Mouse (Mus musculus) frontal cortex, postnatal 10 days (tissue): ENCODE measurements around the gene Trim8.

Source experiments
- DNase-seq, 2 experiments: peaks; one replicate each; pipeline ENCODE4 v3.0.0; 2022; ENCODE audit warnings: low spot score in 2 of 2, mixed read lengths in 1 of 2

Trim8 gene

DNA sequence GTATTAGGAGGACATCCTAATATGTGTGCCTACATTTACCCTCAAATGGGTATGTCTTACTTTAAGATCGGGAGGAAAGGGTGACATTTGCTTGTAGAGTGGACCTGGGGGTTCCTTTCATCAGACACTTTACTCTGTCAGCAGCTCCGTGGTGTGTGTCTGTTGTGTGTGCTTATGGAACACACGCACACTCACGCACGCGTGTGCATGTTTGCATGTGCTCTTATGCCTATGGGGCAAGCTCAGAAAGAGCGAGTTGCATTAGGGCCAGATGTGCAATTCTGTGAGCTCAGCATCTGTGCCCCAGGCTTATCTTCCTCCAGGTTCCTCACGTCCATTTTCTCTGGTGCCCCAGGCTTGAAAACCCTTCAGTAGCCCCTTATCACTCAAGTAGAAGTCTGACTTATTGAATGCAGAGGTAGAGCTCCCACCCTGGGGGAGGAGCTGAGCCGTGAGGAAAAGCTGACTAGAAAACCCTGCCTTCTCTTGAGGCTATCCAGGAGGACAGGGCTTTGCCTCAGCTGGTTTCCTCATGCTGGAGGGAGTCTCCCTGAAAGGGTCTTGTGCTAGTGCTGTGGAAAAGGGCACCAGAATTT is 3.4 kb downstream of the Trim8 start:
- DNase-seq, result no peak

DNA sequence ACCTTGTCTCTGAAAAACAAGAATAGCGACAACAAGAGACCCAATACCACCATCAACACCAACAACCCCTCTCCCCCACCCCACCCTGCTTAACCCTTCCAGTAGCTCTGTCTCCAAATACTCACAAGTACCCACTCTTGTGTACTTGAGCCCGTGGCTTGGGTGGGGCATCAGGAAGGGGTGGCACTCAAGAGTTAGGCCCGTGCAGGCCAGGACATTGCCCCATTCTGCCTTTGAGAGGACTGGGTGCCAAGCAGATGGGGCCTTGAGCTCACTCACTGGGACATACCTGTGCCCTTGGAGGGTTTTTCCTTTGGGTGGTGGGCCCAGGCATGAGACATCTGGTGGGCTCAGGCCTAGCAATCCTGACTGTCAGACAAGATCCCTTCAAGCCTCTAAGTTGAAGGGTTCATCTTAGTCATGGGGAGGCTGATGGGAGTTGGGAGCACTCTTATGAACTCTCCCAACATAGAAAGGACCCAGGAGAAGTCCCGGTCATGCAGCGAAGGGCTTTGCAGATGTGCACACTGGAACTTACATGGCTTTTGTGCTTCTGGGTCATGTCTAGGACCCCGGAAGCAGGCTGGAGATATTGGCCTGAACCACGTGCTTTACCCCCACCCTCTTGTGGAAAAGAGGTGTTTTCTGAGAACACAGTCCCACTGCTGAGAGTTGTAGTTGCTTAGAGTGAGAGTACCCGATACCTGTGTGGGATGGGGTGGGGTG is 4.3 kb downstream of the Trim8 start:
- DNase-seq, result no peak

DNA sequence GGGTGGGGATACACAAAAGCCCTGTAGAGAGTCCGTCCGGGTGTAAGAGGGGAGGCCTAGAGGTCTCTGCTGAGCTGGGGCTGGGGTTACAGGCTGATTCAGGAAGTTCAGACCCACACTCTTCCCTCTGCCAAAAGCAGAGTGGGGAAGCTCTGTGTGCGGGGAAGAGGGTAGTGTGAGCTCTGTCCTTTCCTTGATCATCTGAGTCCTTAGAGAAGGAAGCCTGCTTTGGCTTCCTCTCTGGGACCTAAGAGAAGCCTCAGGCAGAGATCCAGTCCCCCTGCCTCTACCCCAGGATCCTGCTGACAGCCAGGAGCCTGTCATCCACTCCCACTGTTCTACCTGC is 4.8 kb downstream of the Trim8 start:
- DNase-seq, result no peak

DNA sequence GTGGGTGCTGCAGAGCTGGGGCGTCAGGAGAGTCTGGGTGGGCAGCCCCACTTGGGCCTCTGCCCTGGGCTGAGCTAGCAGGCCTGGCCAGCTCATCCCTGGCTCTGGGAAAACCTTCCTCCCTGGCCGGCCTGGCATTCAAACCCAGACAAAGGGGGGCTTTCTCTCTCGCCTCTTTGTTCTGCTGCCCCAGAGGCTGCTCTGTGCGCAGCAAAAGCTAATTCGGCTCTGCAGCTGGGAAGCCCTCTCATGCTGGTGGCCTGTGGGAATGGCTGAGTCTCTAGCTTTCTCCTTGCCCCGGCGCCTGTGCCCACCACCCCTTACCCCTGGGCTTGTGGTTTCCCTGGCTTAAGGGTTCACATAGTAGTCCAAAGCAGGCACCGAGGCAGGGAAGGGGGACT is 5.7 kb downstream of the Trim8 start:
- no peak for DNase-seq

DNA sequence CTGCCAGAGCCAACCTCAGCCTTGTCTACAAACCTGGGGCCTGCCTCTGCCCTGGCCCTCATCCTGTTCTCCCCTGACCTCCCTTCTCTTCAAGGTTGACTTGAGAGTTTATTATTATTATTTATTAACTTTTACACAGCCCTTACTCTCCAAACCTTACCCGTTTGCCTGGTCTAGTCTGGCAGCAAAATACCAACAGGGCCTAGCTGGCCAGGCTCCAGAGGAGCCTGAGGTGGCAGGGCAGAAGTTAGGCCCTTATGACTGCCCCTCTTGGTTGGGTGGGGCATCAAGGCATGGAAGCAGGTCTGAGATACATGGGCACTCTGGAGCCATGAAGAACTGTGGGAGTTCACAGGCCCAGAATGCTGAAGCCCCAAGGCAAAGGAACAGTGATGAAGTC is 6.3 kb downstream of the Trim8 start:
- no peak for DNase-seq

DNA sequence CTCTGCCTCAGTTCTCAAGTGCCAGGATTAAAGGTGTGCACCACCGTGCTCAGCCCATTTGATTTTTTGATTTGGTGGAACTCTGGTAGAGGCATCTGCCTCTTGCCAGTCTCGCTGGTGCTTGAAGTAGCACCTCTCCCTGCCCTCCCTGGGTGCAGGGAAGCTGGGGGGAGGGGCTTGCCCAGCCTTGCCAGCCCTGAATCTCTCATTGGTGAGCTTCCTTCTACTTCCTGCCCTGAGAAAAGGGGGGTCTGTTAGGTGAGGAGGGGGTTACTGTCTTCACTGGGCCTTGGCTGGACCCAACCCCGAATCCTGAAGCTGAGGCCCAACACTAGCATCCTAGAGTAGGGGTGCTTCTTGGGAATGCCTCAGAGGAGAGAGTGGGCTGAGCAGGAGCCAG is 7.2 kb downstream of the Trim8 start:
- DNase-seq, result no peak

DNA sequence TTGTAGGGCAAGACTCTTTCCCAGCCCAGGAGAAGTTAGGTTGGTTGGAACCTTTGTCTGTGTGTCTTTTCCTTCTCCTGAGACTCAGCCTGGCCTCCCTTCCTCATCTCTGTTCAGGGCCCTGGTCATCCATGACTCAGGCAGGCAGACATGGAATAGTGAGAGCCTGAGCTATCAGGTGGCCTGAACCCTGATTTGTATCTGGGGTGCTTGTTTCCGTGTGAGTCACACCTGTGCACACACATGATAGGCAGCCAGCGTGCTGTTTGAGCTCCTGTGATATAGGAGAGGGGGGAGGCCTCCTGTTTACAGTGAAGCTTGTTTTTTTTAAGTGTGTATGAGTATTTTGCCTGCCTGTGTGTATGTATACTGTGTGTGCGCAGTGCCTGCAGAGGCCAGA is 7.7 kb downstream of the Trim8 start:
- DNase-seq, result no peak

DNA sequence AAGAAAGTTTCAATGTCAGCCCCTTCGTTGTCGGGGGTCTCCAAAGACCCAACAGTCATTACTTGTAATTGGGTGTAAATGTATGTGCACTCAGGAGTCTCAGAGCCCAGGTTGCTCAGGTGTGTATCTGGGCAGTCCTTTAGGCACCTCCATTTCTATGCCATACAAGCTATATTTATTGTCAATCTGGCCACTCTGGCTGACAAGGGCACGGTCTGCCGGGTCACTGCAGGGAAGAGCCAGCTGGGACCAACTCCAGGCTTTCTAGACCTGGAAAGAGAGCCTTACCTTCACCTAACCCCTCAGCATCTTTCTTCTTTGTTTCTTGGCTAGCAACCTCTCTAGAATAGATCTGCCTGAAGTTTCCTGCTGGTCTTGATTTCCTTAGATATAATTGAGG is 8.2 kb downstream of the Trim8 start:
- DNase-seq, result no peak

DNA sequence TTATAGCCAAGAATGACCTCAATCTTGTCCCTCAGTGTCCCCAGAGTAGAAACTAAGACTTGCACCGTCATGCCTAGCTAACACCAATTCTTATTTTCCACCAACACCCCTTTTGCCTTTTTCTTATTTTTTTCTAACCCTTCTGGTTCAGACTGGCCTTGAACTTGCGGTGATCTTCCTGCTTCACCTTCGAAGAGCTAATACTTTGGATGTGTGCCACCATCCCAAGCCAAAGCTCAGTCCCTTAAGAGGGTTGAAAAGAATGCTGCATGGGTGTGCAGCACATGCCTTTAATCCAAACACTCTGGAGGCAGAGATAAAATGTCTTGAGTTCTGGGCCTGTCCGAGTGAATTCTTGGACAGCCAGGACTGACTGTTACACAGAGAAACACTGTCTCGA is 8.9 kb downstream of the Trim8 start:
- DNase-seq, result no peak

DNA sequence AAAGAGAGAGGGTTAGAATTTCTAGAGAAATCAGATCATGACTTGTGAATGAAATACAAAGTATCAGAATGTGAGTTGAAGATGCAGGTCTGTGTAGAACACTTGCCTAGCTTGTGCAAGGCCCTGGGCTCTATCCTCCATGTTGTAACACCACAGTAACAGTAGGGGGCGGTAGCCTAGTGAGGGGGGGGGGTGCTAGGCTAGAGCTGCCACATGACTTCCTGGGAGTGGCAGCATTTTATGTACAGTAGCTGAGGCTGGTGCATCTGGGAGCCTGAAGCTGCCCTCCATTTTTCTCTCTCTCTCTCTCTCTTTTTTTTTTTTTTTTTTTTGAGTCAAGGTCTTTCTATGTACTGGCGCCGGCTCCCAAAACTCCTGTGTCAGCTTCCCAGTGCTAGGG is 9.3 kb downstream of the Trim8 start:
- no peak for DNase-seq

DNA sequence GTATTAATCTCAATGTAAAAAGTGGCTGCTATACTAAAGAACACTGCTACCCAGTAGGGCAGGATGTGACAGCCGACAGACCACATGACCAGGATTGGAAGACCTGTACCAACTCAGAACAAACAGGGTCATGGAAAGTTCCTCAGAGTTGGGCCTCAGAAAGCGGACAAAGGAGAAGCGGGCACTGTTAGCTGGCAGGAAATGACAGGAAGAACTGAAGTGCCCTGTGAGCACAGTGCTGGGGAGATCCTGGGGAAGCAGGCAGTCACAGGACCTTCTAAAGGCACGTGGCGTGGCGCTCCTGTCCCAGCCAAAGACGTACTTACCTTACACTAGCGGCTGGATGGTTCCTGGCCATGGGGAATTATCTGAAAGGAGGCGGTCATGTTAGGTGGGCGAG is 9.8 kb downstream of the Trim8 start:
- no peak for DNase-seq

DNA sequence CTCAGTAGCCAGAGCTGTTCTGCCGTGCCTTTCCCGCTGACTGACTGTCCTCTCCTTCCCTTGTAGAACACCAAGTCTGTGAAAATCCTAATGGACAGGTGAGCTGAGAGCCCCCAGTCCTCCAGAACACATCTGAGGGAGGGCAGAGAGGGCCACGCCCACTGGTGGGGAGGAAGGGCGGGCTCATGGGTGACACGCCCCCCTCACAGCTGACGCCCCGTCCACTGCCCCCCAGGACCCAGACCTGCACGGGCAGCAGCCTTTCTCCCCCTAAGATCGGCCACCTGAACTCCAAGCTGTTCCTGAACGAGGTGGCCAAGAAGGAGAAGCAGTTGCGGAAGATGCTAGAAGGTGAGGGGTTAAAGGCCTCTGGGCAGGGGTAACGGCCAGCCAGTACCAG is 12.9 kb downstream of the Trim8 start:
- DNase-seq, result no peak

DNA sequence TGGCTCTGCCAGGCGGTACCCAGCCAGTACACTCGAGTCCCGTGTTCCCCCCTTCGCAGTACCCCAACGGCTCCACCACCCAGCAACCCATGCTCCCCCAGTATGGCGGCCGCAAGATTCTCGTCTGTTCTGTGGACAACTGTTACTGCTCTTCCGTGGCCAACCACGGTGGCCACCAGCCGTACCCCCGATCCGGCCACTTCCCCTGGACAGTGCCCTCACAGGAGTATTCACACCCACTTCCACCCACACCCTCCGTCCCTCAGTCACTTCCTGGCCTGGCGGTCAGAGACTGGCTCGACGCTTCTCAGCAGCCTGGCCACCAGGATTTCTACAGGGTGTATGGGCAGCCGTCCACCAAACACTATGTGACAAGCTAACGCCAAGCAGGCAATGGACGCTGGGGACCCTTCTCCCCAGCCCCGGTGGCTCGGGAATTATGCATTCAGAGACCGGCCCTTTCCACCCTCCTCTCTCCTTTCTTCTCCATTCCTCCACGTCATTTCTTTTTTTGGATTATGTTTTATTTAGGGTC is 13.9 kb downstream of the Trim8 start:
- DNase-seq, result no peak

DNA sequence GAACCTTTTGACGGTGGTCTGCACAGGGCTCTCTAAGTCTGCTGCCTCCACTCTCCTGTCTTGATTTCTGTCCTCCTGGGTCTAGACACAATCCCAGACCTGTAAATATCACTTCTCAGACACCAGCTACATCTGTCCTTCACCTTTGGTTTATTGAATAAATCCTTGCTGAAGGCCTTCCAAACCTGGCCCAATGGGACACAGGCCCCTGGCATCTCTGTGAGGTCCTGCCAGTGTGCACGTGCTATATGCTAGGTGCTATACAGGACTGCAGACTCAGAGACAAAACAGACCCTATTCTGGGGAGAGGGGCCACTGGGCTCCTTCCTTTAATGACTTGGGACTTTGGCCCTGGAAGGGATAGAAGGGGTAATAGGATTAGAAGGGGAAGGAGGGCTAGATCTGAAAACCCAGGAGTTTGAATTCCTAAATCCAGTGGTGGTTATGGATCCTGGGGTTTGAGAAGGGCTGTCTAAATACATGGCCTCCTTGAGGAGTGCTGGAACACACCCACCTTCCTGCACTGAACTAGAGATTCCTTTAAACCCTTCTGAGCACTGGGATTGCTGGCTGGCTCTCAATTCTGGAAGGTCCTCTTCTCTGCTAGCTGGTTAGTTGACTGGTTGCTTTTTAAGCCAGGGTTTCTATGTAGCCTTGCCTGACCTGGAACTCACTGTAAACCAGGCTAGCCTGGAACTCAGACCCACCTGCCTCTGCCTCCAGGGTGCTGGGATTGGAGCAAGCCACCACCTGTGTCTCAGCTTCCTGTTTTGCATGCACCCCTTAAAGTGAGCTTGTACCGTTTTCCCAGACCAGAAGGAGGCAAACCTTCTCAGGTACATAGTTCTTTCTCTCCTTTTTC is 15.4 kb downstream of the Trim8 start:
- DNase-seq, result no peak

DNA sequence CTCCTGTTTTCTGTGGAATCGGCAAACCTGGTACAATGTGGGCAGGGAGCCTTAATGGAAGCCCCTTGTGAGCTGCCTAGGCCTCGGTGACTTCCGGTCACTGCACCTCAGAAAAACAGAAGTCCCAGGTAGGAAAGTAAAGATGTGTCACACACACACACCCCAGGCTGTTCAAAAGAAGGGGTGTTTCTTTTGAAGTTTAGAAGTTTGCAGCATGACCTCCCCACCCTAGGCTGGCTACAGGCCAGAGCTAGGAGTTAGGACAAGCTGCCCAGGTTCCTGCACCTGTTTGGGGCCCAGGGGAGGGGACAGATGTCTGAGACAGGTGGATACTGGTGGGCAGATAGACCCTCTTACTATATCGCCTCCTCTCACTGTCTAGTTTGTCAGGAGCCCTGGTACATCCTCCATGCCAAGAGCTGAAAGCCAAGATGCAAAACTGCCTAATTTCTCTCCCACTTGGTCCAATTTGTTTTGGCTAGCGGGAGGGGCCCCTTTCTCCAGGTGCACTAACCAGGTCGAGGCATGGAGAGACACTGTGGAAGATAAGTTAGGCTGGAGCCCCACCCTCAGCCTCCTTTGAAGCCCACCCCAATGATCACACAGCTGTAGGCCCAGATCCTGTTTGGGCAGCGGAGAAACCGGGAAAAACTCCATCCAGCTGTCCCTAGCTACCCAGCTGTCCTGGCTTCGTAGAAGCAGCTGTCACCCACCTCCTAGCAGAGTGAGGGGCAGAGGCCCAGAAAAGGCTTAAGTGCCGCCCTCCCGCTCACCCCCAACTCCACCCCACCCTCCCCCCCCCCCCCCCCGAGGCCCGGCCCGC is 16.2 kb downstream of the Trim8 start:
- DNase-seq, result no peak

DNA sequence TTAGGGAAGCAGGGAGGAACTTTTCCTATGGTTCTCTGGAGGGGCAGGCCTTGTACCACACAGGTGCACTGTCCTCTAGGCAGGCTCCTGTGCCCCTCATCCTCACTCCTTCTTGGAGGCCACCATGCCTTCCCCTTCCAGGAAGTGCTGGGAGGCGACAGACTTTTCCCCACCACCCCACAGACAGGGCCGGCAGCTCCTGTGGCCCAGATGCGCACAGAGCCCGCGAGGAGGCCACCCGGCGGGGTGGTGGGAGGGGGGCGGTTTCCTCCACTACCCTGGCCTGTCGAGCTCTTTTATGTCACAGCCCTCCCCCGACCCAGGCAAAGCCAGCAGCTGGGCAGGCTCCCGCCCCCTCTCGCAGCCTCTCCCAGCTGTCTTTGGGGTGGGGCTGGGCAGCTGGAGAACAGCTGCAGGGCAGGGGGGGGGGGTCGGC is 16.9 kb downstream of the Trim8 start:
- DNase-seq, result no peak

DNA sequence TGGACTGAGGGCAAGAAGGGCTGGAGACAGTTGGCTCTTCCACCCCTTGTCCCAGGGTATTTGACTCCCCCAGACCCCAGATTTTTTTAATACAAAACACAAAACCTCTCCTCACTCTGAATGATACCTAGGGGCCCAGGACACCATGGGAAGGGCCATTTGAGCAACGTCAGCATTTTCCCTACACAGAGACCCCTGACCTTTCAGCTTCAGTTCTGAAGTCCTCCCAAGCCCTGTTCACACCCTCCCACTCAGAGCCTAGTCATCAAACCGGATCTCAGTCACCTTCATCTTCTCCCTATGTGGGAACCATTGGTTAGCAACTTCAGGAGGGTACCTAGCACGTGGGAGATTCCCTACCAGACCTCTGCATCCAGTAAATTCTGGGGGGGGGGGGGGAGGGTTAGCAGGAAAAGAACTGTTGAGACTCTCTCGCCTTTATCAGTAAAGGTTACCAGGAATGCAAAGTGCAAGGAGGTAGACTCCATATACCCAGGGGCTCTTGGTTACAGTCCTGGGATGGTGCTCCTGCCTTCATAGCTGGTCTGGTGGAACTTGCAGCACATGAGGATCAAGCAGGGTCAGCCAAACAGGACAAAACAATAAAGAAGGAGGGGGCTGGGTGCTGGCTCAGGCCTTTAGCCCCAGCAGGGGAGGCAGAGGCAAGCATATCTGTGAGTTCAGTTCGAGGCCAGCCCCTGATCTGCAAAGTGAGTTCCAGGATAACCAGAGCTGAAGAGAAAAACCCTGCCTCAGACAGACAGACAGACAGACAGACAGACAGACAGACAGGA is 17.5 kb downstream of the Trim8 start:
- no peak for DNase-seq

DNA sequence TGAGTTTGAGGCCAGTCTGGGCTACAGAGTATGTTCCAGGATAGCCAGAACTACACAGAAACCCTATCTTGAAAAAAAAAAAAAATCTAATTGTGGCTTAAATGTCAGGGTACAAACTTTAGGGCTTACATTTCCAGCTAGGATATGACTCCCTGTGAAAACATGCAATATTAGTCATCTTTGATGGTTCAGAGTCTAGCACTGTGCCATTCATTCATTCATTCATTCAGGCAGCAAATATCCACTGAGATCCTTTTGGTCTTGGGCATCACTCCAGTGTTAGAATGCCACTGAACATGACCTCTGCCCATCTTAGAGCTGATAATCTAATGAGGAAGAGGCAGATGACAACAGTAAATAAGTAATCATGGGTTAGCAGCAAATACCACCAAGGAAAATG is 20.2 kb downstream of the Trim8 start:
- DNase-seq, result no peak

DNA sequence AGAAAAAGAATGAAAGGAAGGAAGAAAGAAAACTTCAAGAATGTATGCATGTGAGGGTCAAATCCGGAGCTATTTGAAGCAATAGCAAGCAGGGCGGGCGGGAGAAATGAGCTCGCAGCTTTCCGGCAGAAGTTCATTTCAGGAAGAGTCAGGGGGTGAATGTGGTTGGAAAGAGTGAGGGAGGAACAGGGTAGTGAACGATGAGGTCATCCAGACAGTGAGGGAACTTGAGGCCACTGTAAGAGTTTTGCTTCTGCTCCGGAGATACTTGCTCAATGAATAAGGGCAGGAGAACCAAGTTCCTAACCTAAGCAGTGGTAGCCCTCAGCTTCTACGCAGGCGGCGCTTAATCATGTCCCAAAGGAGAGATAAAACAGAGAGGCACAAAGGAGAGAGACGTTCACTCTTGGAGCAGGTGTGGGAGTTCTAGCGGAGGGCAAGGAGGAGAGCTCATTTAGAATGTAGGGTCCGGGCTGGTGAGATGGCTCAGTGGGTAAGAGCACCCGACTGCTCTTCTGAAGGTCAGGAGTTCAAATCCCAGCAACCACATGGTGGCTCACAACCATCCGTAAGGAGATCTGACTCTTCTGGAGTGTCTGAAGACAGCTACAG is 21.0 kb downstream of the Trim8 start:
- no peak for DNase-seq

DNA sequence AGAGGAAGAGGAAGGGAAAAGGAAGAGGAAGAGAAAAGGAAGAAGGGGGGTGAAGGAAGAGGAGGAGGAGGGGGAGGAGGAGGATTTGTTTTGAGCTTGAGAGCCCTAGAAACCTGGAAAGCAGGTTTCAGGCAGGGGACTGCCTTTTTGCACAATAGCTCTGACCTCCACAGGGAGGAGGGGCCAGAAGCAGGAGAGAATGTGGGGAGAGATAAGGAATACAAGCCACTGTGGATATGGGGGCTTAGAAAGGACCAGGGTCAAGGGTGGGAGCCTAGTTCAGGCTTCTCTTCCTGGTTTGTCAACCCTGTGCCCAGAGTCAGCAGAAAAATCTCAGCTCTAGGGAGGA is 21.6 kb downstream of the Trim8 start:
- no peak for DNase-seq
